Mouse (Mus musculus) embryonic facial prominence, embryonic 14.5 days (tissue): ENCODE measurements at regions not wholly inside any gene's neighbourhood (a gene's known extent, or its start where the extent isn't known, plus 50 kb on each side); places are given as distances from the start of the nearest gene placed in this dataset.

Experiments
- ATAC-seq: fragments of 200-750 bp; cut with Nextera tagmentation; 2 replicates; pipeline ENCODE4 v1.8.0; 2017; ENCODE audit warnings: low read depth, moderate number of reproducible peaks, moderate TSS enrichment
- DNase-seq: peaks from one replicate; pipeline ENCODE4 v3.0.0-alpha.2; 2015; ENCODE audit warnings: low spot score
- H3K27ac ChIP-seq: fragments of 300-500 bp; sonication (generic); replicated peaks from 2 replicates; pipeline ENCODE4 v1.5.1; 2014; ENCODE audit warnings: low read depth, mild to moderate bottlenecking, low read length, moderate library complexity
- H3K27me3 ChIP-seq: fragments of 300-500 bp; sonication (generic); replicated peaks from 2 replicates; pipeline ENCODE4 v1.6.1; 2014; ENCODE audit warnings: low read length; ENCODE audit not compliant: control insufficient read depth, insufficient read depth
- H3K36me3 ChIP-seq: fragments of 300-500 bp; sonication (generic); 2 replicates; pipeline ENCODE4 v1.6.1; 2014; ENCODE audit warnings: low read length, mixed read lengths; ENCODE audit not compliant: control insufficient read depth, insufficient read depth
- H3K4me1 ChIP-seq: fragments of 300-500 bp; sonication (generic); 2 replicates; pipeline ENCODE4 v1.6.1; 2014; ENCODE audit warnings: antibody characterized with exemption, low read length; ENCODE audit not compliant: control insufficient read depth, insufficient read depth
- H3K4me2 ChIP-seq: fragments of 300-500 bp; sonication (generic); 2 replicates; pipeline ENCODE4 v1.6.1; 2014; ENCODE audit warnings: low read depth, mild to moderate bottlenecking, low read length, moderate library complexity, mixed read lengths
- H3K4me3 ChIP-seq: fragments of 300-500 bp; sonication (generic); 2 replicates; pipeline ENCODE4 v1.5.1; 2014; ENCODE audit warnings: low read depth, mild to moderate bottlenecking, low read length
- H3K9ac ChIP-seq: fragments of 300-500 bp; sonication (generic); 2 replicates; pipeline ENCODE4 v1.6.1; 2014; ENCODE audit warnings: low read depth, mild to moderate bottlenecking, low read length, moderate library complexity, mixed read lengths
- H3K9me3 ChIP-seq: fragments of 300-500 bp; sonication (generic); 2 replicates; pipeline ENCODE4 v1.6.1; 2016; ENCODE audit warnings: low read length; ENCODE audit not compliant: control insufficient read depth
- WGBS: fragments of 180-500 bp; shearing (Covaris S2); extraction: QIAGEN DNeasy Blood & Tissue Kit; methylation state at CpG from one replicate; pipeline ENCODE4 v1.1.7; 2014; 5-methylcytosine and 5-hydroxymethylcytosine counted together

DNA sequence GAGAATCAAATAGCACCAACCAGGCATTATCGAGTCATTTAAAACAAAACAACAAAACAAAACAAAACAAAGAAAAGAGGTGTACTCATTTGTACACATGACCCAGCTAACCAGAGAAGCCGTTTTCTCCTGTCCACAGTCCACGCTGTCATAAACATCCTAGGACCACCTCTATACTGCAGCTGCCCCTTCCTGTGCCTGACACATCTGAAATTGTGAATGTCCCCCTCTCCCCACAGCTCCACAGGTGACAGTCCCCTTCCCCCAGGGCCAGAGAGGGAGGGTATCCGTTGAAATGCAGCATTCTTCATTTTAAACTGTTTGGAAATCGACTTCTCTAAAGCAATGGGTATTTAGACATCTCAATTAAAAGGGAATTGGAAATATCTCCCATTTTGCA, 265.0 kb upstream of the Sall1 start:
- no peak for ATAC-seq
- no peaks in the 10 kb centered on the region for H3K36me3 ChIP-seq
- no peak overlapping the region for H3K4me2 ChIP-seq
- H3K9me3 ChIP-seq, result no peaks in the 10 kb centered on the region
- DNase-seq, result no peak
- 28% methylated on average over 5 of the region's 5 CpGs for WGBS
- no peak overlapping the region for H3K27ac ChIP-seq
- no peak overlapping the region for H3K9ac ChIP-seq
- H3K4me1 ChIP-seq, result no peaks in the 10 kb centered on the region; the same call in 1 of the 2 replicates
- H3K4me3 ChIP-seq, result no peak overlapping the region
- no peaks in the 10 kb centered on the region; the same call in 1 of the 2 replicates for H3K27me3 ChIP-seq

DNA sequence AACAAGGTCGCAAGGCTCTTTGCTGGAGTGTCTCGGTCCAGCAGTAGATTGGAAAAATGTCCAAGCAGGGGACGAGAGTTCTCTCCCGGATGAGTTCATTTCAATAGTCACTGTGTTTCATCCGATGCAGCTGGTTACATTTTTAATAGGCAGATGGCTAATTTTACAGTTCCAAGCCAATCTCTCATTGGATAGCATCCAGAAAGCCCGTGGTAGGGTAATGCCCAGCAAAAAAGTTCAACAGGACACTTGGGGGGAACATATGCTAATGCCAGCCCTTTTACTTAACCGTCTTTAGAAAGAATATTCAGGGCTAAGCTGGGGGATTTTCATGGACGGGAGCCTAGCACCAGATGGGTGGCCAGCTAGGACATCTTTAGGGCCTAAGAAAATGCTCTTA, 264.6 kb upstream of the Sall1 start:
- Histone ChIP-seq H3K9ac (no peak overlapping the region), H3K4me1 (no peaks in the 10 kb centered on the region; the same call in 1 of the 2 replicates), H3K4me2 (no peak overlapping the region), H3K27me3 (no peaks in the 10 kb centered on the region; the same call in 1 of the 2 replicates), H3K4me3 (no peak overlapping the region), H3K36me3 (no peaks in the 10 kb centered on the region), H3K9me3 (no peaks in the 10 kb centered on the region), H3K27ac (no peak overlapping the region)
- 43% methylated on average over 8 of the region's 8 CpGs for WGBS
- no peak for DNase-seq
- ATAC-seq, result no peak

DNA sequence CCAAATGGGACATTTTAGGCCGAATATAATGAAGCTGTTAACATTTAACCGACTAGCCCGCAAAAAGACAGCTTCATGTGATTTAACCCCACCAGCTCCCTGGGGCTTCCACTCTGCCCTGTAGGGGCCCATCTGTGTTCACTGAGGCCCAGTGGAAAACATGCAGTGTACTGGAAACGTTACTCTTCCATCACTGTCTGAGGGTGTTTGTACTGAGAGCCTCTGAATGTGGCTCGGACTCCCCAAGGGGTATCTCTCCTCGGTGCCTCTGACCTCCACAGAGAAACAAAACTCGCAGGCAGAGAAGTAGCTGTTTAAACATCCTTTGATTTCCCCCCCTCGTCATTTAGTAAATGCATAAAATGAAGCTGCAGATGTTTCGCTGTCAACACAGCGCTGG, 263.6 kb upstream of the Sall1 start:
- H3K4me1 ChIP-seq, result no peaks in the 10 kb centered on the region; the same call in 1 of the 2 replicates
- no peak overlapping the region for H3K27ac ChIP-seq
- DNase-seq (no peak), ATAC-seq (no peak)
- no peaks in the 10 kb centered on the region; the same call in 1 of the 2 replicates for H3K27me3 ChIP-seq
- no peak overlapping the region for H3K4me3 ChIP-seq
- H3K36me3 ChIP-seq, result no peaks in the 10 kb centered on the region
- H3K4me2 ChIP-seq, result no peak overlapping the region
- 32% methylated on average over 10 of the region's 10 CpGs for WGBS
- H3K9me3 ChIP-seq, result no peaks in the 10 kb centered on the region
- H3K9ac ChIP-seq, result no peak overlapping the region

DNA sequence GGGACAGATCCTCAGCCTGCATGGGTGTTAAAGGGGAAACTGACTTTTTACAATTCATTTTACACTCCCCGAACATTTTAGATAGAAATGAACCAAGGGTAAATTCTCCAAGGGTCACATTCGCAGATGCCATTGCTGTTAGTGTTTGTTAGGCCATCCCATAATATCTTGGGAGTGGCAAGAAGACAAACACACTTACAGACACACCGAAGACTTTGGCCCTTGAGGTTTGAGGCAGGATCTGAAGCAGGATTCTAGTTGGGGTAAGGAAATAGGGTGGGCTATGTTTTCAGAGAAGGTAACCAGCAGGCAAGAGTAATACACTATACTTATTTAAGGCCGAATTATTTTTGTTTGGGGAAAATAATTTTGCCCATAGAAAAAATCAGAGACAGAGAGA, 263.1 kb upstream of the Sall1 start:
- WGBS, result 71% methylated on average over 4 of the region's 4 CpGs
- Histone ChIP-seq H3K4me1 (no peaks in the 10 kb centered on the region; the same call in 1 of the 2 replicates), H3K36me3 (no peaks in the 10 kb centered on the region), H3K27ac (no peak overlapping the region), H3K9me3 (no peaks in the 10 kb centered on the region), H3K4me3 (no peak overlapping the region), H3K9ac (no peak overlapping the region), H3K4me2 (no peak overlapping the region), H3K27me3 (no peaks in the 10 kb centered on the region; the same call in 1 of the 2 replicates)
- DNase-seq, result no peak
- no peak for ATAC-seq

DNA sequence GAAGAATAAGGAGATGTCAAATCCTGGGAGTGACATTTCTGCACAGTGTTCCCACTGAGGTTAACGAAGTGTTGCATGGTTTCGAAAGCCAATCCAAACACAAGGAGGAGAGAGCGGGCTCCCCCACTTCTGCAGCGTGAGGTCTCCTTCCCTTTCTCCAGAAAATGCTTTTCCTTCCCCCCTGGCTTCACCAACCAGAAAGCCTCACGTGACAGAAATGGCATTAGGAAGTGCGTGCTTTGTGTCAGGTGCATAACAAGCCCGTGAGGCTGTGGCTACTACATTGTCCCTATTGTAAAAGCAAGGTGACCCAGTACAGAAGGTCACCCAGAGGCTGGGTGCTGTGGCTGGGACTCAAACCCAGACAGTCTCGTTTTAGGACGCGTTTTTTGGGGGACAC, 260.2 kb upstream of the Sall1 start:
- ATAC-seq (no peak), DNase-seq (no peak)
- 73% methylated on average over 10 of the region's 10 CpGs for whole genome bisulfite sequencing
- Histone ChIP-seq H3K4me3 (no peak overlapping the region), H3K36me3 (no peaks in the 10 kb centered on the region), H3K9ac (no peak overlapping the region), H3K4me2 (no peak overlapping the region), H3K27ac (no peak overlapping the region), H3K4me1 (0 out of 2 replicates have a peak, but pooled peaks cover 3% of the 10 kb centered on the region), H3K27me3 (no peaks in the 10 kb centered on the region; the same call in 1 of the 2 replicates), H3K9me3 (no peaks in the 10 kb centered on the region)

DNA sequence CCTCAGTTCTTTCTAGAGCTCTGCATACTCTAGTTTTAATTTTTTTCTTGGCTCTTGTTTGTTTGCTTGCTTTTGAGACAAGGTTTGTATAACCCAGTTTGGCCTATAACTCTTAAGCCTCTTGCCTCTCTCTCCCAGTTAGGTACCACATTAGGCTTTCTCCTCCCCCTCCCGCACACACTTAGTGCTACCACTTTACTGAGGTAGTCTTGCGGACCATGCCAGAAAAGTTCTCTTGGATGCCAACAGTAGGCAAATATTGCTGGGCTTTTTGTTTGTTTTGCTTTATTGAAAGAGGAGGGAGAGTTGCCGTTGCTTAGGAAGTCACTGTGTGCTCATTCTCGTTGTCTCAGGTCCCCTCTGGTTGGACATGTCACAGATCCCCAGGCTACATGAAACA, 259.4 kb upstream of the Sall1 start:
- DNase-seq, result no peak
- H3K36me3 ChIP-seq, result no peaks in the 10 kb centered on the region
- no peaks in the 10 kb centered on the region for H3K9me3 ChIP-seq
- no peak overlapping the region for H3K4me2 ChIP-seq
- no peak overlapping the region for H3K4me3 ChIP-seq
- H3K27me3 ChIP-seq, result no peaks in the 10 kb centered on the region
- no peak for ATAC-seq
- H3K27ac ChIP-seq, result no peak overlapping the region
- no peak overlapping the region for H3K9ac ChIP-seq
- WGBS, result 80% methylated on average over 4 of the region's 4 CpGs
- 0 out of 2 replicates have a peak, but pooled peaks cover 3% of the 10 kb centered on the region for H3K4me1 ChIP-seq

DNA sequence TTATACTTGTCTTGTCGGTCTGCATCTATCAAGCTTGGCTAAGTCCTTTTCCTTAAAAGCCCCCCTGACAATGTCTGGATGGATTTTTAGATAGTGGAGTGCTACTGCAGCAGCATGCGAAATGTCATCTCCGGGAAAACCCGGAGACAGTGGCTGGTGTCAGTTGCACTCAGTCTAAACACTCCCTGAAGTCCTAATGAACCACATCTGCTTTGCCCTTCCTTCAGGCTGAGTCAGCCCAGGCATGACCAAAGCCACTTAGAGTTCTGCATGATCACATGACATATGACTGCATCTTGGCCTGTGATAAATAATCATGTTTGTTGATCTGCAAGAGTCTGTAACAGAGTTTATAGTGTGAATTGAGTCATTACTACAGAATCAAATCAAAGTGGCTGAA, 255.7 kb upstream of the Sall1 start:
- ATAC-seq, result no peak
- WGBS, result 45% methylated on average over 4 of the region's 4 CpGs
- Histone ChIP-seq H3K4me3 (no peak overlapping the region), H3K27ac (no peak overlapping the region), H3K9me3 (no peaks in the 10 kb centered on the region), H3K4me1 (0 out of 2 replicates have a peak, but pooled peaks cover 3% of the 10 kb centered on the region), H3K4me2 (no peak overlapping the region), H3K27me3 (no peaks in the 10 kb centered on the region), H3K9ac (no peak overlapping the region), H3K36me3 (no peaks in the 10 kb centered on the region)
- peak; percentile 7 for DNase-seq

DNA sequence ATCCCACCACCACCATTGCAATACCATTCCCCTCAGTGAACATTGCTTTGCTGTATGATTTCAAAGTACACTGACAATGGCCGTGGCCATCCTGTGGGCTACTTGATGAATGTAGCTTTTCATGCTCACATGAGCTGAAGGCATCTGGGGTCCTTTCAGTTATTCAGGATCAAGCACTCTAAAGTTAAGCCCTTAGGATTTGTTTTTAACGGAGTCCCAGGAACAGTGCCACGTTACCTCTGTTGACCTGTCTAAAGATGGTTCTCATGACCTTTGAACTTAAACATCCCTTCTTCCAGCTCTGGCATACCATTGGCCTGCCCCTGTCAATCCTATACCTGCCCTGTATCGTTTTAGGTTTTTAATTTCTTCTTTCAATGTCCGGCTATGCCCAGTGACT, 251.7 kb upstream of the Sall1 start:
- DNase-seq, result no peak
- Histone ChIP-seq H3K4me2 (no peak overlapping the region), H3K9me3 (no peaks in the 10 kb centered on the region), H3K4me3 (no peak overlapping the region), H3K27ac (no peak overlapping the region), H3K36me3 (no peaks in the 10 kb centered on the region), H3K4me1 (0 out of 2 replicates have a peak, but pooled peaks cover 3% of the 10 kb centered on the region), H3K27me3 (no peaks in the 10 kb centered on the region), H3K9ac (no peak overlapping the region)
- 35% methylated on average over 5 of the region's 5 CpGs for WGBS
- ATAC-seq, result no peak

DNA sequence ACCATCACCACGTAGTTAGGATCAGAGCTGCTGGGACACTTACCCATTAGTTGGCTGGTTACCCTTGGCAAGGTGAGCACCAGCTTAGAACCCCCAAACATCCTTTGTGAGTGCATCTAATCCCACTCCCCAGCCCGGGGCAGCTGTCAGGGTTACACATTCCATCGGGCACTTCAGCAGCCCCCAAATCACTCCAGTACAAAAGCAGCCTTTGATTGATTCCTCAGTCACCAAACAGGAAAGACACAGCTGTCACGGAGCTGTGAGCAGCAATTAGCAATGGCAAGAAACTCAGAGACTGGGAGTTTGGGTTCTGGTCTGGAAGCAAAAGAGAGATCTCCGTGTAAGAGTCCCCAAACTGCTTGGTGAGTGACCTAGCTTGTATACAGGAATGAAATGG, 245.1 kb upstream of the Sall1 start:
- Histone ChIP-seq H3K9me3 (no peaks in the 10 kb centered on the region), H3K4me1 (no peaks in the 10 kb centered on the region), H3K4me3 (no peak overlapping the region), H3K27ac (no peak overlapping the region), H3K36me3 (no peaks in the 10 kb centered on the region), H3K9ac (no peak overlapping the region), H3K4me2 (no peak overlapping the region), H3K27me3 (no peaks in the 10 kb centered on the region)
- DNase-seq (peak; percentile 30), ATAC-seq (no peak)
- WGBS, result 6% methylated on average over 5 of the region's 5 CpGs
